Mouse (Mus musculus): ENCODE data around the gene Asb9.

Asb9 gene

GRCm38 (mm10) chrX:164505709-164506498 is at the start of gene Asb9:
Gene Asb9, plus strand, starts transcription at chrX:164506327.
- no peak for DNase-seq (ENCODE audit: low spot score in 2 of 2)

GRCm38 (mm10) chrX:164459205-164459878 is 46.8 kb upstream of the Asb9 start:
- no peak for DNase-seq (ENCODE audit: low spot score in 2 of 2)

GRCm38 (mm10) chrX:164502258-164502657 is 3.9 kb upstream of the Asb9 start:
- no peak for DNase-seq (ENCODE audit: low spot score in 2 of 2)

- DNase-seq (ENCODE audit: low spot score in 2 of 2): no peak
These were observed 941 bp downstream of the Asb9 start for GRCm38 (mm10) chrX:164507068-164507467.

GRCm38 (mm10) chrX:164508728-164509127 is 2.6 kb downstream of the Asb9 start:
- DNase-seq (ENCODE audit: low spot score in 2 of 2): no peak

GRCm38 (mm10) chrX:164522138-164522537 is 16.0 kb downstream of the Asb9 start:
- DNase-seq (ENCODE audit: low spot score in 2 of 2): no peak

GRCm38 (mm10) chrX:164526566-164526965 is 20.4 kb downstream of the Asb9 start:
- DNase-seq (ENCODE audit: low spot score in 2 of 2): no peak

GRCm38 (mm10) chrX:164541436-164542317 is 35.5 kb downstream of the Asb9 start:
- DNase-seq (ENCODE audit: low spot score in 2 of 2): no peak

- no peak for DNase-seq (ENCODE audit: low spot score in 2 of 2)
These were observed 64.1 kb downstream of the Asb9 start for GRCm38 (mm10) chrX:164570195-164570594.

- no peak for DNase-seq (ENCODE audit: low spot score in 2 of 2)
These were observed 70.8 kb downstream of the Asb9 start for GRCm38 (mm10) chrX:164576967-164577366.
